Mouse (Mus musculus) kidney, adult 8-10 months (tissue): ENCODE measurements around the gene Aox1.
"Not testable (repeated sequence)": the region's sequence is repeated elsewhere in the genome, so short reads cannot be mapped to it uniquely, and the experiment has no call there.

ENCODE experiments used
- DNase-seq, 2 experiments: peaks; one replicate each; pipeline ENCODE4 v3.0.0; 2022

The Aox1 gene

GRCm38 (mm10) chr1:58029636-58030117 is at the start of gene Aox1:
Gene Aox1, plus strand, starts transcription at chr1:58029931.
- peak; percentile 26 to 33 for DNase-seq

GRCm38 (mm10) chr1:57989052-57989600 is 40.6 kb upstream of the Aox1 start:
- no peak for DNase-seq

GRCm38 (mm10) chr1:57991277-57991676 is 38.5 kb upstream of the Aox1 start:
- DNase-seq, result no peak

GRCm38 (mm10) chr1:57995432-57996132 is 34.1 kb upstream of the Aox1 start, which contains the start of gene Sgo2a:
Gene Sgo2a, plus strand, starts transcription at chr1:57995971.
- peak; percentile 88 to 90 for DNase-seq

GRCm38 (mm10) chr1:57996133-57996615 is 33.6 kb upstream of the Aox1 start:
- no peak for DNase-seq

GRCm38 (mm10) chr1:57998146-57998545 is 31.6 kb upstream of the Aox1 start:
- no peak for DNase-seq

GRCm38 (mm10) chr1:58006388-58006787 is 23.3 kb upstream of the Aox1 start:
- DNase-seq, result not testable (repeated sequence)

GRCm38 (mm10) chr1:58018856-58019255 is 10.9 kb upstream of the Aox1 start, which contains the start of gene Kctd18:
Gene Kctd18, minus strand, starts transcription at chr1:58018956.
- DNase-seq, result no peak

GRCm38 (mm10) chr1:58027707-58028106 is 2.0 kb upstream of the Aox1 start:
- DNase-seq, result no peak

- DNase-seq, result peak; percentile 15 to 21
Measured at GRCm38 (mm10) chr1:58030156-58030871, 583 bp downstream of the Aox1 start.

- DNase-seq, result peak in 1 of 2 experiments; percentile 55
Measured at GRCm38 (mm10) chr1:58031160-58031769, 1.5 kb downstream of the Aox1 start.

- not testable (repeated sequence) for DNase-seq
Measured at GRCm38 (mm10) chr1:58037306-58037705, 7.6 kb downstream of the Aox1 start.

GRCm38 (mm10) chr1:58045076-58045475 is 15.3 kb downstream of the Aox1 start:
- DNase-seq, result no peak

- no peak for DNase-seq
Measured at GRCm38 (mm10) chr1:58045546-58045945, 15.8 kb downstream of the Aox1 start.

- DNase-seq, result no peak
Measured at GRCm38 (mm10) chr1:58046721-58047290, 17.1 kb downstream of the Aox1 start.

- peak; percentile 18 to 31 for DNase-seq
Measured at GRCm38 (mm10) chr1:58049126-58049525, 19.4 kb downstream of the Aox1 start.

- no peak for DNase-seq
Measured at GRCm38 (mm10) chr1:58055598-58055997, 25.9 kb downstream of the Aox1 start.

GRCm38 (mm10) chr1:58056074-58056807 is 26.5 kb downstream of the Aox1 start:
- DNase-seq, result no peak

GRCm38 (mm10) chr1:58056939-58057338 is 27.2 kb downstream of the Aox1 start:
- DNase-seq, result no peak

- no peak for DNase-seq
Measured at GRCm38 (mm10) chr1:58058846-58059245, 29.1 kb downstream of the Aox1 start.

- DNase-seq, result no peak
Measured at GRCm38 (mm10) chr1:58062131-58062530, 32.4 kb downstream of the Aox1 start.

GRCm38 (mm10) chr1:58065151-58065550 is 35.4 kb downstream of the Aox1 start:
- DNase-seq, result peak in 1 of 2 experiments; percentile 44
